Mouse (Mus musculus): ENCODE data around the gene Ptpn4. TPM values are rescaled to one million over a fixed set of nuclear protein-coding genes. Genes with fewer than 3 reads are reported as not detected.

Ptpn4 gene
- polyA plus RNA-seq, 1 experiment from 2014 or later, result 13.1 TPM

DNA sequence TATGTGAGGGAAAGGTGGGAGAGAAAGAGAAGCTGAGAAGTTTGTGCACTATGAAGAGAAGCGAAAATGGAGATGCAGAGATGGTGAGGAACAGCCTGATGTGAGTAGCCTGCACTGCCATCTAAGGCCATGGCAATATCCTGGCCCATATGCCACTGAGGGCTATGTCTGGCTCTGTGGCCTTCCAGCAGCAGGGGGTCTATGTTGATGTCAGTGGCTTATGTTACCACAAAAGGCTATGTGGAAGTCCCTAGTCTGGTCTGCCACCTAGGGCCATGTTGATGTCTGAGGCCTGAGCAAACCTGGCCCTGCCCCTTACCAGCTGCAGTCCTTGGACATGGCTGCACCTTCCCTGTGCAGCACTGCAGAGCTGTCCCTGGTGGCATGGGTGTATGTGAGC, 43.1 kb downstream of the Ptpn4 start:
- H3K4me3 ChIP-seq (replicated peaks), result no peak overlapping the region
- no peak for ATAC-seq (ENCODE audit: low FRiP score)
- no peaks in the 10 kb centered on the region; the same call in none of the 2 replicates for H3K36me3 ChIP-seq (replicated peaks)
- no peak overlapping the region for H3K9ac ChIP-seq
- no peak overlapping the region for H3K4me2 ChIP-seq
- no peak overlapping the region for H3K27ac ChIP-seq
- H3K4me1 ChIP-seq, result no peaks in the 10 kb centered on the region
- no peaks in the 10 kb centered on the region for H3K27me3 ChIP-seq
- WGBS, result 90% methylated on average over 1 of the region's 1 CpGs
- no peaks in the 10 kb centered on the region for H3K9me3 ChIP-seq

DNA sequence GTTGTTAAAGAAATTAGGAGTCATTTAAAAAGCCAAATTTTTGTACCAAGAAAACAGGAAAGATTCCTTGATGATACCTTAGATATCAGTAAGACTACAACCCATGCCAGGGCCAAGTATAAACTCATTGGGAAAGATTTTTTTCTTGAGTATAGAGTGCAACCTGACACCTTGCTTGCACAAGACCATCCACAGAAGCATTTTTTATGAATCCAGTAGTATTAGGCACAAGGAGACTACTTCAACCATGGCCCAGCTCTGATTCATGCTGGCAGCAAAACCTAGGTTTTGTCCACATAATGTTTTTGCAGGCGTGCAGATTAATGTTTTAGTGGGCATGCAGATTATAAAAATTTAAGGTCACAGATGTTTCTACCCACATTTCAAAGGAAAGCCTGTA, 46.8 kb downstream of the Ptpn4 start:
- no peak overlapping the region for H3K27ac ChIP-seq
- whole genome bisulfite sequencing, result 85% methylated on average over 1 of the region's 1 CpGs
- H3K36me3 ChIP-seq (replicated peaks), result no peaks in the 10 kb centered on the region; the same call in none of the 2 replicates
- H3K27me3 ChIP-seq, result no peaks in the 10 kb centered on the region
- no peaks in the 10 kb centered on the region for H3K9me3 ChIP-seq
- no peaks in the 10 kb centered on the region for H3K4me1 ChIP-seq
- ATAC-seq (ENCODE audit: low FRiP score), result no peak
- H3K9ac ChIP-seq, result no peak overlapping the region
- H3K4me3 ChIP-seq (replicated peaks), result no peak overlapping the region
- no peak overlapping the region for H3K4me2 ChIP-seq

DNA sequence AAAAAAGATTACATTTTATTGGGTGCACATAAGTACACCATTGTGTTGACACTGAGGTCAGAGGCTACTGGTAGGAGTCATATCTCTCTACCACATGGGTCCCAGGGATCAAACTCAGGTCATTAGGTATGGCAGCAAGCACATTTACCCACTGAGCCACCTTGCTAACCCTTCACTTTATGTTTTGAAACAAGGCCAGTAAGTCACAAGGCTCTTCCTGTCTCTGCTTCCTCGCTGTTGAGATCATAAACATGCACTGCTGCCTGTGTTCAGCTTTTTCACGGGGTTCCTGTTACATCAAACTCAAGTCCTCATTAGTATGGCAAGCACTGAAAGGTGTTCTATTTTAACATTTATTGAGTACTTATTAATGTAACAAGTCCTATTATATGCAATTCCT, 61.5 kb downstream of the Ptpn4 start:
- WGBS, result 90% methylated on average over 2 of the region's 2 CpGs
- Histone ChIP-seq H3K27me3 (no peaks in the 10 kb centered on the region), H3K27ac (no peak overlapping the region), H3K4me3 (replicated peaks) (no peak overlapping the region), H3K4me1 (no peaks in the 10 kb centered on the region), H3K4me2 (no peak overlapping the region), H3K9me3 (no peaks in the 10 kb centered on the region), H3K9ac (no peak overlapping the region), H3K36me3 (replicated peaks) (no peaks in the 10 kb centered on the region)
- ATAC-seq (ENCODE audit: low FRiP score), result no peak

DNA sequence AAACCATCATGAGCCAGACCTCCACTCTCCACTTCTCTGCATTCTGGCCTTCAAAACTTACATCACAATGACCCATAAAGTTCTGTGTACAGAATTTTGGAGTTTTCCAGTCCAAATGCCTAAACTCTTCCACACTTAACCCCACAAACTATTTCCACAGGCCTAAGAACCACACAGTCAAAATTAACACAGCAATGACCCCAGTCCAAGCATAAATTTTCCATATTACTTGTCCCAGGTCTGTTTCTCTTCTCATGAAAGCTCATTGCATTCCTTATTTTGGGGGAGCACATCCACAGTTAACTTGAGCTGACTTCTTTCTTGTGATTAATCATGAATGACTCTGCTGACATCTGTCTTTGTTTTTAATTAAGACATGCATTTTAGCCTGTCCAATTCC, 101.7 kb downstream of the Ptpn4 start:
- H3K4me1 ChIP-seq, result no peaks in the 10 kb centered on the region
- no peaks in the 10 kb centered on the region for H3K27me3 ChIP-seq
- ATAC-seq (ENCODE audit: low FRiP score), result no peak
- peaks cover 12% of the 10 kb centered on the region for H3K9me3 ChIP-seq
- H3K9ac ChIP-seq, result no peak overlapping the region
- H3K4me2 ChIP-seq, result no peak overlapping the region
- no peak overlapping the region for H3K27ac ChIP-seq
- no peak overlapping the region for H3K4me3 ChIP-seq (replicated peaks)
- peaks cover 21% of the 10 kb centered on the region for H3K36me3 ChIP-seq (replicated peaks)

DNA sequence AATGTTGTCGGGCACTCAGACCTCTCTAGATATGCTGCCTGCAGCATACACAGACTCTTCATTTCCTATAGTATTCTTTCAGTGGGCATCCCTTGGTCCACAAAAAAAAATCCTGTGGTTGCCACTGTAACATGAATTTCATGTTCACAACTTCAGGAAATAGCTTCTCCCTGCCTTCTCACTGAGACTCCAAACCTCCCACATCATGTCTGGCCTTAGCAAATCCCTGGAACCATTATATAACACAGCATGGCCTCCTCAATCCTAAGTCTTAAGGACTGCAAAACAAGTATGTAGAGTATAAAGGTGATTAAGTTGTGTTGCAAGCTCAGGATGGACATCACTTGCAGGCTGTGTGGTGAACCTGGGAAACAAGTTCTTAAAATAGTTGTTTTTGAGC, 102.6 kb downstream of the Ptpn4 start:
- Histone ChIP-seq H3K4me3 (replicated peaks) (no peak overlapping the region), H3K36me3 (replicated peaks) (peaks cover 12% of the 10 kb centered on the region), H3K4me1 (no peaks in the 10 kb centered on the region), H3K9ac (no peak overlapping the region), H3K4me2 (no peak overlapping the region), H3K27me3 (no peaks in the 10 kb centered on the region), H3K27ac (no peak overlapping the region), H3K9me3 (peaks cover 4% of the 10 kb centered on the region)
- WGBS, result 96% methylated on average over 1 of the region's 1 CpGs
- no peak for ATAC-seq (ENCODE audit: low FRiP score)

DNA sequence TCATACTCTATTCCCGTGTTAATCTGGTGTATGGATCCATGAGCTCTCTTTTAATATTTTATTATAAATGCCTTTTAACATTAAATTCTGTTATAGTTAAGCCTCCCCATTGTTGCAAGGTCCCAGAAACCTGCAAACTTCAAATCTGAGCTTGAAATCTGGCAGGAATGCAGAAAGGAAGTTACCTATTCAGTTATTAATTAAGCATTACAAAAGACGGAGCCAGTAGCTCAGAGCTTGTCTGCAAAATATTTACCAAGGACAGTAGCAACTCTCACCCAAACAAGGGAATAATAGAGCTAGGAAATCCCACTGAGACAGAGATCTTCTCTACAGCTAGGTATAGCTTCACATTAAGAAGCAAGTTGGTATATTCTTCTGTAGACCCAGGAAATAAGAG, 106.2 kb downstream of the Ptpn4 start:
- H3K27me3 ChIP-seq, result no peaks in the 10 kb centered on the region
- WGBS, result 94% methylated on average over 2 of the region's 2 CpGs
- H3K4me3 ChIP-seq (replicated peaks), result no peak overlapping the region
- H3K36me3 ChIP-seq (replicated peaks), result no peaks in the 10 kb centered on the region
- ATAC-seq (ENCODE audit: low FRiP score), result no peak
- H3K4me1 ChIP-seq, result no peaks in the 10 kb centered on the region
- H3K27ac ChIP-seq, result no peak overlapping the region
- H3K9ac ChIP-seq, result no peak overlapping the region
- no peaks in the 10 kb centered on the region for H3K9me3 ChIP-seq
- no peak overlapping the region for H3K4me2 ChIP-seq

DNA sequence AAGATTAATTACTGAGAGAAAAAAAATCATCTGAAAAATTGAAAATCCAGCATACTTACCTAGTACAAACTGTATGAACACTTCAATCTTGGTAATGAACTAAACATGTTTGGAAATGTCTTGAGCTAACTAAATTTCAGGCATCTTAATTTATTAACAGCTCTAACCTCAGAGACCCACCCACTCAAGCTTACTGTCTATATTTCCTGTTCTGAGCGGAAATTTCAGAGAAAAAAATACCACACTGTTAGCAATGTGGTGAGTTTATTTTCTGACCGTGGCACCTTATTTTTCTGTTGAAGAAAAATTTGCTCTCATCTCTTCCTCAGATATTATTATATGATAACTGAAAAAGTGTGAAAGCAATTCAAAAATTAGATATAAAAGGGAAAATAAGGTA, 124.4 kb downstream of the Ptpn4 start:
- no peak overlapping the region for H3K9ac ChIP-seq
- ATAC-seq (ENCODE audit: low FRiP score), result no peak
- H3K36me3 ChIP-seq (replicated peaks), result no peaks in the 10 kb centered on the region
- WGBS, result 92% methylated on average over 2 of the region's 2 CpGs
- H3K9me3 ChIP-seq, result no peaks in the 10 kb centered on the region
- no peak overlapping the region for H3K4me2 ChIP-seq
- no peaks in the 10 kb centered on the region for H3K27me3 ChIP-seq
- H3K27ac ChIP-seq, result no peak overlapping the region
- H3K4me1 ChIP-seq, result no peaks in the 10 kb centered on the region
- no peak overlapping the region for H3K4me3 ChIP-seq (replicated peaks)

DNA sequence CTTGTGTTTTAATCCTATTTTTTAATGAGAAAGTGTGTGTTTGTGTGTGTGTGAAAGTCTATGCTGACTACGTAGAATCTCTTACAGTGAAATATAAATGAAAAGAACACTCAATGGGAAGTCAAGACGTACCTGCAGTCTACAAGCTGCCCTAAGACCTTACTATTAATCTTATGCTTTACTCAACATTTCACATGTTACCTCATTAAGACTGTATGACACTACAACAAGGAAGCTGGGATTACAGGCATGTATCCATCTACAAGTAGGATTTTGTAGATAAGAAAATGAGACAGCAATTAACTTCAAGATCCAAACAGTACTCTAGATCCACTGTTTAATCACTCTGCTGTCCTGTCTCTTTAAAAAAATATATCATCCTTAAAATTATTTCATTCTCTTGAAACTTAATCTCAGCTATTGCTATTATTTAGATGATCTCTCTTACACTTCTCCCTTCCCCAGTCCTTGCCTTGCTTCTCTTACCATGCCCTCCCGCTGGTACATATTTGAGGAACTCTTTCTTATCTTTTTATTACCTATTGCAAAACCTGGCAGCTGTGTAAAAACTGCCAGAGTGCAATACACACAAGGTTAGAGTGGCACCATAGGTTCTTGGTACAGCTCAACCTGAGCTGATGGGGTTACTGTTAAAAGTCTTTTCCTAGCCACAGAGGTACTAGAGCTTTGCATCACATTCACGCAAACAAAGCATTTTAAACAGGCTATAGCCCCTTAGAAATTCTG, 130.8 kb downstream of the Ptpn4 start:
- no peak overlapping the region for H3K27ac ChIP-seq
- H3K4me2 ChIP-seq, result no peak overlapping the region
- ATAC-seq (ENCODE audit: low FRiP score), result no peak
- H3K4me3 ChIP-seq (replicated peaks), result no peak overlapping the region
- H3K4me1 ChIP-seq, result no peaks in the 10 kb centered on the region
- peaks cover 21% of the 10 kb centered on the region for H3K36me3 ChIP-seq (replicated peaks)
- H3K9ac ChIP-seq, result no peak overlapping the region
- H3K9me3 ChIP-seq, result no peaks in the 10 kb centered on the region
- H3K27me3 ChIP-seq, result no peaks in the 10 kb centered on the region
- 96% methylated on average over 4 of the region's 4 CpGs for WGBS

DNA sequence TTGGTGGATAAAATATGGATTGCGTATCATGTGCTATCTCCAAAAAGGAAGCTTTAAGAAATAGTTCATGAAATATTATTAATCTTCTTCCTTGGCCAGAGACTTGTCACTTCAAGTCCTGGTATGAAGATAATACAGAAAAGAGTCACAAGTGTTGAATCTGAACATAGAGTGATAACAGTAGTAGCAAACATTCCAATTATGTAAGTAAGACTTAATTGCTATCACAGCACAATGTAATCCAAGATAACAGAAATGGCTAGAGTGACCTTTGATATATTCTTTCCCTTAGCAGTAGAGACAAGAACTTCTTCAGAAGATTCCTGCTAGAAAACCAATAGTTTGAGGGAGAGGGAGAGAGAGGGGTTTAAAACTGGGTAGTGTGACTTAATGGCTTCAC, 140.6 kb downstream of the Ptpn4 start:
- no peak overlapping the region for H3K4me3 ChIP-seq (replicated peaks)
- 98% methylated on average over 1 of the region's 1 CpGs for WGBS
- H3K27ac ChIP-seq, result no peak overlapping the region
- no peaks in the 10 kb centered on the region for H3K27me3 ChIP-seq
- no peak overlapping the region for H3K4me2 ChIP-seq
- peaks cover 24% of the 10 kb centered on the region for H3K36me3 ChIP-seq (replicated peaks)
- no peak overlapping the region for H3K9ac ChIP-seq
- H3K9me3 ChIP-seq, result no peaks in the 10 kb centered on the region
- H3K4me1 ChIP-seq, result no peaks in the 10 kb centered on the region
- no peak for ATAC-seq (ENCODE audit: low FRiP score)

DNA sequence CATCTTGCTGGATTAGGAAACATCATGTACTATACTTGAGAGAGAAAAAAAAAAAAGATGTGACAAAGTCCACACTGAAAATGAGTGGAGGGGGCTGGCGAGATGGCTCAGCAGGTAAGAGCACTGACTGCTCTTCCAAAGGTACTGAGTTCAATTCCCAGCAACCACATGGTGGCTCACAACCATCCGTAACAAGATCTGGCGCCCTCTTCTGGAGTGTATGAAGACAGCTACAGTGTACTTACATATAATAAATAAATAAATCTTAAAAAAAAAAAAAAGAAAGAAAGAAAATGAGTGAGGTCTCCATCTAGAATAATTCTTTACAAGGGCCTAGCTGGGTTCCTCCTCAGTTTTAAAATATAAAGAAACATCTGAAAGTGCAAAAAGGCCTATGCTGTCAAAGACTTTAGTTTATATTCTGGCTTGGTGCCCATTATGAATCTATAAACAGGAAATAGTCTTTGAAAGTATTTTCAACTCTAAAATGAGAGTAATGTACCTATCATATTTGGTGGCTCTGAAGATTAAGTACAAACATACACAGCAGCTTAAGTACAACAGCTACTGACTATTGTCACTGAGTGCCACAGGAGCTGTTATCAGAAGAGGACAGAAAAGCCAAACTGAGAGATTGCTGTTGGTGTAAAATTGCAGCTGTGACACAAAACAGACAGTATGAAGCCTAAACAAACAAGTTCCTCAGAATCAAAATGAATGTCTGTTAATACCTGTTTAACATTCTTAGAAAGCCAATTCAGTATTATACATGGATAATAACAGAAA, 151.4 kb downstream of the Ptpn4 start:
- H3K27ac ChIP-seq, result no peak overlapping the region
- no peaks in the 10 kb centered on the region for H3K27me3 ChIP-seq
- no peaks in the 10 kb centered on the region for H3K4me1 ChIP-seq
- peaks cover 11% of the 10 kb centered on the region for H3K36me3 ChIP-seq (replicated peaks)
- no peak overlapping the region for H3K4me3 ChIP-seq (replicated peaks)
- no peak for ATAC-seq (ENCODE audit: low FRiP score)
- H3K9ac ChIP-seq, result no peak overlapping the region
- H3K4me2 ChIP-seq, result no peak overlapping the region
- 89% methylated on average over 3 of the region's 3 CpGs for WGBS
- no peaks in the 10 kb centered on the region for H3K9me3 ChIP-seq

DNA sequence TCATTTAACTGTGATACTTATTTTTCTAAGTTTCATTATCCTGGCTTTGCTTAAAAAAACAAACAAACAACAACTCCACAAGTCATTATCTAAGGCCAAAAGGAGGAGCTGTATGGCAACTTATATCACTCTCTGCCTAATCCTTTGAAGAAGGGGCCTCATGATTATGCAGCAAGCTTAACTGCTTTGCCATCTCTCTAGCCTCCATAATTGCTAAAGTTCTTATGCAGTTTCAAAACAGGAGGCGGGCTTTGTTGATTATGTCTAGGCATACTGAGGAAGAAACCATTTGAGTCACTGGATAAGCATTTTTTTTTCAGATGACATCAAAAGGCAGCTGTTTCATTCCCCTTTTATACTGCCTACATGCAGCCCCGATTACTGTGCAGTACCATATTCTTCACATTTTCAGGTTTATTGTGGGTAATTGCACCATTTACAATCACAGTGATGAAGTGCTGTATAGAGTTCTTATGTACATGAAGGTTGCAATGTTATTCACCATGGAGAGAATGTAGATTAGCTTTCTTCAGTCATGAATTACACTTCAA, 155.7 kb downstream of the Ptpn4 start:
- Histone ChIP-seq H3K36me3 (replicated peaks) (peaks cover 17% of the 10 kb centered on the region), H3K4me2 (no peak overlapping the region), H3K27ac (no peak overlapping the region), H3K4me1 (no peaks in the 10 kb centered on the region), H3K4me3 (replicated peaks) (no peak overlapping the region), H3K9me3 (no peaks in the 10 kb centered on the region), H3K9ac (no peak overlapping the region), H3K27me3 (no peaks in the 10 kb centered on the region)
- ATAC-seq (ENCODE audit: low FRiP score), result no peak; the same call in 1 of the 2 replicates
- WGBS, result 39% methylated on average over 2 of the region's 2 CpGs

DNA sequence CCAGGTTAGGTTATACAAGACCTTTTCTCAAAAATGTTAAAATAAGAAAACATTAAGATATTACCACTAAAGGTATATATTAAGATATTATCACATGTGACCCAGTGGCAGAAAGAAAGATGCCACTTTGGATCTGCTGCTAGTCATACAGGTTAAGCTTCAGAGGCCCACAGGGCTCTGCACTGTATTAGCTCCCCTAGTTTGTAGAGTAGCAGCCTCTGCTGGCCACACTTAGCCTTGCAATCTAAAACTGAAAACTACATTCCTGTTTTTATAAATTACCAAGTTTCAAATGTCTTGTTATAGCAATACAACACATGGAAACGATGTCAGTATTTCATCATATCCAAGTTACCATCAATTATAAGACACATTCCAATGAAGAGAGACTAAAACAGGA, 162.4 kb downstream of the Ptpn4 start:
- peaks cover 15% of the 10 kb centered on the region for H3K36me3 ChIP-seq (replicated peaks)
- no peak overlapping the region for H3K27ac ChIP-seq
- no peaks in the 10 kb centered on the region for H3K9me3 ChIP-seq
- H3K9ac ChIP-seq, result no peak overlapping the region
- no peaks in the 10 kb centered on the region for H3K27me3 ChIP-seq
- 83% methylated on average over 1 of the region's 1 CpGs for WGBS
- ATAC-seq (ENCODE audit: low FRiP score), result no peak
- no peak overlapping the region for H3K4me2 ChIP-seq
- H3K4me1 ChIP-seq, result no peaks in the 10 kb centered on the region
- no peak overlapping the region for H3K4me3 ChIP-seq (replicated peaks)

DNA sequence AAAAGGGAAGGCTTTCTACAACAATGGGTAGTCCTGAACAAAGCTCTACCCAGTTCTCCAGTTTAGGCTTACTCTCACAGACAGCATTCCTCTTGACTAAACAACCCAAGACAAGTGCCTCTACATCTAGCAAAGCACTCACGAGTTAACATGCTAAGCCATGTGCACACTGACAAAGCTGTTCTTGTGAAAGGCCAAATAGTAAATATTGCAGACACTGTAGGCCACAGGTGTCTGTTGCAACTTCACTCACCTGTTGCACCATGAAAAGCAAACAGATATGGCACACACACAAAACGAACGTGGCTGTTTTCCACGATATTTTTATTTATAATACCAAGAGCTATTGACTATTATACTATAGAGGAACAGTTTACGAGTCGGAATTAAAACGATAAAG, 170.5 kb downstream of the Ptpn4 start:
- H3K4me2 ChIP-seq, result no peak overlapping the region
- H3K27ac ChIP-seq, result no peak overlapping the region
- no peak for ATAC-seq (ENCODE audit: low FRiP score)
- no peaks in the 10 kb centered on the region for H3K9me3 ChIP-seq
- no peaks in the 10 kb centered on the region for H3K27me3 ChIP-seq
- H3K36me3 ChIP-seq (replicated peaks), result 0 out of 2 replicates have a peak, but pooled peaks cover 10% of the 10 kb centered on the region
- H3K4me1 ChIP-seq, result no peaks in the 10 kb centered on the region
- H3K9ac ChIP-seq, result no peak overlapping the region
- no peak overlapping the region for H3K4me3 ChIP-seq (replicated peaks)
- WGBS, result 91% methylated on average over 7 of the region's 7 CpGs
